Mouse (Mus musculus): ENCODE data around the gene Utp14b.

DNA sequence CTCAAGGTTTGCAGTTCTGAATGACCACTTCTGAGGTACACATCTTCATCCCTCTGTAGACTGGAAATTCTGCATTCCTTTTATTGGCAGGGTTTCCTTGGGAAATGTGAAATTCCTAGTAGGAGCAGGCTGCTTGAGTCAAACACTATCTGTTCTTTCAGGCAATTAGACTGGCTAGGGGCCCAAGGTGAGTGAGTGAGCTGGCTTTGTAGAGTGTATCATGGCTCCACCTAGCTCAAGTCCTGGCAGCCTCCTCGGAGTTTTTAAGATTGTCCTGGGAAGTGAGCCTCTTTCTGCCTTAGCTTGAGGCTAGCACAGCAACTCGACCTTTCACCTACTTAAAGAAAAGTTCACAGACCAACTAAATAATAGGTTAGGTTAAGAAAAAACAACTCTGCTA is 1.4 kb upstream of the Utp14b start:
- TF ChIP-seq CTCF (IDR thresholded peaks at IDR 0.05; ENCODE audit: low read depth) (no peak), EP300 (IDR thresholded peaks at IDR 0.05; ENCODE audit: low read depth) (no peak)
